Mouse (Mus musculus) liver, embryonic 14.5 days (tissue): Measurements from ENCODE around the gene Asb8.

Experiments used
- CTCF ChIP-seq: IDR thresholded peaks from 2 replicates; pipeline ENCODE4 v1.5.1; 2016; ENCODE audit warnings: antibody characterized with exemption, low read depth, control low read depth
- EP300 ChIP-seq: IDR thresholded peaks from 2 replicates; pipeline ENCODE4 v1.6.1; 2016; ENCODE audit warnings: antibody characterized with exemption, low read depth

DNA sequence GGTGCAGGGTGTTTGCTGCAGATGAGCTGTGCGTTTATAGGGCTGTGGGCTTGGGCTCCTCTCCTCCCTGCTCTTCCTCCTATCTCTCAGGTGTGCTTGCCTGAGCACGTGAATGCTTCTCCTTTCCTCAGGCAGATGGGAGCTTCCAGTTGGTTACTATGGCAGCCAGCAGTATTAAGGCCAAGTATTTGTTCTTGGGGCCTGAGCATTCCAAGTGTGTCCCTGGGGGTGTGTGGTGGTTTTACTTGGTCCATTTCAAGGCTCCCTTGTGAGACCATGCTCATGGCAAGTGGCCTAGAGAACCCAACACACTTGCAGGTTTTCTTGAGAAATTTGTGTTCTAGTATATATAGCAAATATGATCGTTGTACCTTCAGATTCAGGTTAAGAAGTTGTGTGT is 30.0 kb upstream of the Asb8 start, which contains the start of gene Olfr288:
- no peak for TF ChIP-seq CTCF
- TF ChIP-seq EP300 = no peak
